ENCODE assay signal across 12 mouse cellular contexts in genomic region chr11:107223169-107223561, GRCm38 (mm10). TPM values are rescaled to one million over a fixed set of nuclear protein-coding genes. Genes with fewer than 3 reads are reported as not detected.
DNase-seq lines count a peak whose midpoint lies in the region; ATAC-seq and TF ChIP-seq lines count a peak whose summit lies in the region.
"Had no signal": no experiment of that assay in that cellular context is flagged by ENCODE, and none has a peak within 500 bp of the region (broad histone marks: within the 10 kb centered on the region; RNA-seq: fewer than 3 reads in every experiment).

No protein-coding gene starts in this region.

- dilution Hi-C loops in CH12.LX (cut with MboI; ENCODE audit: extremely low pct_ligation_motif_present, extremely low pct_unique_long_range_greater_than_20kb, low sequenced_read_pairs), result no loop called here

- H3K9me3 ChIP-seq in heart, embryonic 15.5 days (replicated peaks), result no peaks in the 10 kb centered on the region
- H3K9me3 ChIP-seq in lung, embryonic 14.5 days (ENCODE audit: low read depth, low read length), result no peaks in the 10 kb centered on the region
- peaks cover 5% of the 10 kb centered on the region for H3K9me3 ChIP-seq in CH12.LX (replicated peaks; ENCODE audit: low read length)
- 0 out of 2 replicates have a peak, but pooled peaks cover 3% of the 10 kb centered on the region for H3K9me3 ChIP-seq in midbrain, embryonic 12.5 days
- H3K9me3 ChIP-seq in kidney, embryonic 15.5 days (replicated peaks), result no peaks in the 10 kb centered on the region
- H3K9me3 ChIP-seq: liver, embryonic 15.5 days had no signal

- no peak for TF ChIP-seq EP300 in CH12.LX (IDR thresholded peaks at IDR 0.05; ENCODE audit: low read length)

- in situ Hi-C loops in CH12.LX (cut with MboI; ENCODE audit: low pct_ligation_motif_present, low pct_unique_long_range_greater_than_20kb, low sequenced_read_pairs), result no loop called here

- 59% methylated on average over 1 of the region's 1 CpGs for WGBS in heart, embryonic 15.5 days
- WGBS in lung, embryonic 14.5 days, result 44% methylated on average over 1 of the region's 1 CpGs
- 63% methylated on average over 1 of the region's 1 CpGs for WGBS in lung, adult 2 months
- 79% methylated on average over 1 of the region's 1 CpGs for WGBS in midbrain, embryonic 12.5 days
- 69% methylated on average over 1 of the region's 1 CpGs for WGBS in kidney, embryonic 15.5 days

- DNase-seq in heart, postnatal 25 days (ENCODE audit: low spot score), result no peak
- DNase-seq in lung, embryonic 14.5 days, result no peak
- no peak for DNase-seq in lung, adult 2 months
- DNase-seq in CH12.LX (ENCODE audit: extremely low read depth), result no peak
- DNase-seq in right cerebral cortex, adult 2 months (ENCODE audit: low spot score in 2 of 2), result no peak
- DNase-seq: heart, postnatal 36 days; right cerebral cortex, postnatal 14 days had no signal

- intact Hi-C loops in heart, postnatal 25 days (cut with DNase I), result loop anchor here (5.0 kb wide), 1 partner anchor 169 kb away; no protein-coding TSS in a partner anchor

- ATAC-seq in heart, embryonic 15.5 days (replicated peaks; ENCODE audit: insufficient number of reproducible peaks, insufficient read depth, low FRiP score, low read depth), result no peak
- ATAC-seq in lung, embryonic 14.5 days (ENCODE audit: insufficient read depth), result no peak
- no peak for ATAC-seq in midbrain, embryonic 12.5 days (ENCODE audit: low FRiP score, low read depth)
- no peak for ATAC-seq in kidney, embryonic 15.5 days (replicated peaks; ENCODE audit: low FRiP score)
- ATAC-seq: CD4-positive, CD25-positive, alpha-beta regulatory T cell, adult 4 months had no signal

- H3K9ac ChIP-seq in heart, embryonic 15.5 days, result no peak overlapping the region
- no peak overlapping the region for H3K9ac ChIP-seq in lung, embryonic 14.5 days
- H3K9ac ChIP-seq in CH12.LX (ENCODE audit: insufficient read depth, low read depth), result no peak overlapping the region
- H3K9ac ChIP-seq in midbrain, embryonic 12.5 days (replicated peaks), result no peak overlapping the region
- no peak overlapping the region for H3K9ac ChIP-seq in kidney, embryonic 15.5 days
- H3K9ac ChIP-seq: liver, embryonic 15.5 days had no signal

- no peak overlapping the region for H3K4me2 ChIP-seq in heart, embryonic 15.5 days
- no peak overlapping the region for H3K4me2 ChIP-seq in lung, embryonic 14.5 days
- no peak overlapping the region for H3K4me2 ChIP-seq in CH12.LX (ENCODE audit: insufficient read depth, low read depth, poor library complexity, severe bottlenecking)
- H3K4me2 ChIP-seq in midbrain, embryonic 12.5 days (replicated peaks), result no peak overlapping the region
- H3K4me2 ChIP-seq in kidney, embryonic 15.5 days, result no peak overlapping the region
- H3K4me2 ChIP-seq: liver, embryonic 15.5 days had no signal

- TF ChIP-seq RAD21 in CH12.LX (IDR thresholded peaks at IDR 0.05; ENCODE audit: low read depth, low read length), result no peak

- H3K79me2 ChIP-seq in CH12.LX (replicated peaks; ENCODE audit: control insufficient read depth, extremely low read depth, insufficient read depth, poor library complexity, severe bottlenecking), result no peaks in the 10 kb centered on the region

- H3K4me1 ChIP-seq in heart, embryonic 15.5 days (replicated peaks), result peaks cover 29% of the 10 kb centered on the region
- H3K4me1 ChIP-seq in lung, embryonic 14.5 days (ENCODE audit: insufficient read depth), result no peaks in the 10 kb centered on the region
- H3K4me1 ChIP-seq in lung, adult 2 months (ENCODE audit: control insufficient read depth, insufficient read depth, low read length), result no peaks in the 10 kb centered on the region
- no peaks in the 10 kb centered on the region; a peak in 1 of 4 replicates for H3K4me1 ChIP-seq in CH12.LX (ENCODE audit: control insufficient read depth in 1 of 2, insufficient read depth in 2 of 2)
- H3K4me1 ChIP-seq in midbrain, embryonic 12.5 days, result peaks cover 12% of the 10 kb centered on the region; the same call in 1 of the 2 replicates
- H3K4me1 ChIP-seq in kidney, embryonic 15.5 days, result peaks cover 5% of the 10 kb centered on the region; the same call in 1 of the 2 replicates

- H3K27me3 ChIP-seq in heart, embryonic 15.5 days, result no peaks in the 10 kb centered on the region
- no peaks in the 10 kb centered on the region for H3K27me3 ChIP-seq in lung, embryonic 14.5 days (ENCODE audit: insufficient read depth, low read length)
- no peaks in the 10 kb centered on the region for H3K27me3 ChIP-seq in CH12.LX (replicated peaks)
- H3K27me3 ChIP-seq in midbrain, embryonic 12.5 days, result no peaks in the 10 kb centered on the region
- H3K27me3 ChIP-seq in kidney, embryonic 15.5 days, result no peaks in the 10 kb centered on the region
- H3K27me3 ChIP-seq: liver, embryonic 15.5 days had no signal

- no peak for TF ChIP-seq CTCF in lung, embryonic 14.5 days (IDR thresholded peaks at IDR 0.05; ENCODE audit: low read depth)
- no peak for TF ChIP-seq CTCF in lung, adult 2 months (IDR thresholded peaks at IDR 0.05; ENCODE audit: insufficient read depth, low read length)
- peak in 1 of 2 experiments; percentile 37; a peak in 2 of 4 replicates for TF ChIP-seq CTCF in CH12.LX (conservative IDR thresholded peaks at IDR 0.05 in 1 of 2, IDR thresholded peaks at IDR 0.05 in 1 of 2; ENCODE audit: low read depth in 2 of 2, low read length in 2 of 2)

- H3K4me3 ChIP-seq in heart, embryonic 15.5 days, result no peak overlapping the region
- no peak overlapping the region for H3K4me3 ChIP-seq in lung, embryonic 14.5 days (ENCODE audit: low read depth, low read length)
- H3K4me3 ChIP-seq in lung, adult 2 months (replicated peaks; ENCODE audit: extremely low read depth, low read depth, low read length), result no peak overlapping the region
- no peak overlapping the region for H3K4me3 ChIP-seq in CH12.LX (replicated peaks in 1 of 3; ENCODE audit: low read depth in 2 of 3, low read length in 2 of 3, poor library complexity in 1 of 3)
- H3K4me3 ChIP-seq in midbrain, embryonic 12.5 days, result no peak overlapping the region
- H3K4me3 ChIP-seq in kidney, embryonic 15.5 days (replicated peaks), result no peak overlapping the region
- H3K4me3 ChIP-seq: liver, embryonic 15.5 days had no signal

- no peaks in the 10 kb centered on the region for H3K36me3 ChIP-seq in heart, embryonic 15.5 days
- no peaks in the 10 kb centered on the region for H3K36me3 ChIP-seq in lung, embryonic 14.5 days (ENCODE audit: insufficient read depth)
- peaks cover 0 to 2% of the 10 kb centered on the region in 2 experiments for H3K36me3 ChIP-seq in CH12.LX (replicated peaks in 1 of 2; ENCODE audit: control insufficient read depth in 1 of 2, insufficient read depth in 1 of 2, low read length in 1 of 2)
- H3K36me3 ChIP-seq in midbrain, embryonic 12.5 days, result peaks cover 10% of the 10 kb centered on the region
- H3K36me3 ChIP-seq in kidney, embryonic 15.5 days, result peaks cover 11% of the 10 kb centered on the region; the same call in 1 of the 2 replicates

- peak overlapping the region; percentile 59 for H3K27ac ChIP-seq in heart, embryonic 15.5 days
- H3K27ac ChIP-seq in lung, embryonic 14.5 days (ENCODE audit: low read depth), result peak overlapping the region; percentile 22
- no peak overlapping the region for H3K27ac ChIP-seq in CH12.LX (ENCODE audit: insufficient read depth, low read depth)
- 0 out of 2 replicates have a peak overlapping the region, but pooled peaks have one; percentile 44 for H3K27ac ChIP-seq in midbrain, embryonic 12.5 days (replicated peaks)
- no peak overlapping the region for H3K27ac ChIP-seq in kidney, embryonic 15.5 days
- H3K27ac ChIP-seq: liver, embryonic 15.5 days had no signal

- TF ChIP-seq POLR2A in lung, adult 2 months (IDR thresholded peaks at IDR 0.05; ENCODE audit: borderline replicate concordance, extremely low read depth, low read depth, low read length), result no peak
- TF ChIP-seq POLR2A in CH12.LX (IDR thresholded peaks at IDR 0.05; ENCODE audit: low read depth, low read length), result no peak

TF ChIP-seq in CH12.LX, 34 proteins besides CTCF, POLR2A, EP300 and RAD21:
- TF ChIP-seq MEF2A (IDR thresholded peaks at IDR 0.05; ENCODE audit: borderline replicate concordance, low read depth, low read length) (no peak), SMC3 (IDR thresholded peaks at IDR 0.05; ENCODE audit: low read depth, low read length) (peak; percentile 12; the same call in 1 of the 2 replicates)

RNA-seq across cellular contexts. Expression of gene Nol11, which starts 34.0 kb away (rescaled TPM):
- 39.3 and 42.2 TPM in 2 replicates for polyA plus RNA-seq in heart, embryonic 15.5 days (2015; fragmentation: Nextera tagmentation; extraction: Ambion mirVana)
- 10 to 100 TPM; 17.4 to 17.7 TPM for total RNA-seq in heart, postnatal 25 days (2021)
- polyA plus RNA-seq in lung, embryonic 14.5 days (2014; fragmentation: Nextera tagmentation; extraction: Ambion mirVana), result 65.1 and 66.2 TPM in 2 replicates
- 4.9 and 7.1 TPM in 2 replicates for polyA plus RNA-seq in lung, adult 2 months (2012; rRNA removed)
- 62.1 and 76.5 TPM in 2 replicates for total RNA-seq in CH12.LX (2012; rRNA removed)
- 172 and 191 TPM in 2 replicates for total RNA-seq in CH12.LX (2014; rRNA removed)
- polyA plus RNA-seq in CH12.LX (2012; ENCODE audit: insufficient read length, low read depth), result 89.3 and 109 TPM in 2 replicates
- polyA plus RNA-seq in midbrain, embryonic 12.5 days (2016; fragmentation: Nextera tagmentation; extraction: Ambion mirVana), result 67.6 and 69.2 TPM in 2 replicates
- 58.1 and 59.2 TPM in 2 replicates for polyA plus RNA-seq in kidney, embryonic 15.5 days (2015; fragmentation: Nextera tagmentation; extraction: Ambion mirVana)

Comparison
In these comparisons a context has a peak if more than half of its experiments do, and no peak if none do; other contexts are left out.
1. H3K27ac ChIP-seq: peak in heart, embryonic 15.5 days (single experiment), lung, embryonic 14.5 days (single experiment) and midbrain, embryonic 12.5 days (single experiment); none in CH12.LX (single experiment) and kidney, embryonic 15.5 days (single experiment).